Mouse (Mus musculus) hindbrain, embryonic 14.5 days (tissue): ENCODE results near the gene Cox6a1. TPM values are rescaled to one million over a fixed set of nuclear protein-coding genes. Genes with fewer than 3 reads are reported as not detected.
"Not testable (repeated sequence)": the region's sequence is repeated elsewhere in the genome, so short reads cannot be mapped to it uniquely, and the experiment has no call there.

ENCODE experiments used
- ATAC-seq: fragments of 200-750 bp; cut with Nextera tagmentation; 2 replicates; pipeline ENCODE4 v1.8.0; 2017; ENCODE audit warnings: moderate number of reproducible peaks, mild to moderate bottlenecking, moderate TSS enrichment, moderate library complexity; ENCODE audit not compliant: low FRiP score
- DNase-seq: peaks from one replicate; pipeline ENCODE4 v3.0.0-alpha.2; 2015; ENCODE audit warnings: low spot score
- H3K27ac ChIP-seq: fragments of 300-500 bp; sonication (generic); 2 replicates; pipeline ENCODE4 v1.5.1; 2014; ENCODE audit warnings: mild to moderate bottlenecking, moderate library complexity
- H3K27me3 ChIP-seq: fragments of 300-500 bp; sonication (generic); 2 replicates; pipeline ENCODE4 v1.6.1; 2014; ENCODE audit warnings: mild to moderate bottlenecking, low read length, mixed read lengths; ENCODE audit not compliant: control insufficient read depth, insufficient read depth
- H3K36me3 ChIP-seq: fragments of 300-500 bp; sonication (generic); replicated peaks from 2 replicates; pipeline ENCODE4 v1.6.1; 2014; ENCODE audit not compliant: control insufficient read depth, insufficient read depth
- H3K4me1 ChIP-seq: fragments of 300-500 bp; sonication (generic); replicated peaks from 2 replicates; pipeline ENCODE4 v1.6.1; 2014; ENCODE audit warnings: antibody characterized with exemption, low read length, mixed read lengths; ENCODE audit not compliant: control insufficient read depth, insufficient read depth
- H3K4me2 ChIP-seq: fragments of 300-500 bp; sonication (generic); replicated peaks from 2 replicates; pipeline ENCODE4 v1.6.1; 2014; ENCODE audit warnings: mild to moderate bottlenecking, moderate library complexity
- H3K4me3 ChIP-seq: fragments of 300-500 bp; sonication (generic); replicated peaks from 2 replicates; pipeline ENCODE4 v1.5.1; 2014; ENCODE audit warnings: mild to moderate bottlenecking, low read length
- H3K9ac ChIP-seq: fragments of 300-500 bp; sonication (generic); 2 replicates; pipeline ENCODE4 v1.6.1; 2014
- H3K9me3 ChIP-seq: fragments of 300-500 bp; sonication (generic); 2 replicates; pipeline ENCODE4 v1.6.1; 2016; ENCODE audit warnings: low read length; ENCODE audit not compliant: control insufficient read depth
- WGBS: fragments of 180-500 bp; shearing (Covaris S2); extraction: QIAGEN DNeasy Blood & Tissue Kit; methylation state at CpG from one replicate; pipeline ENCODE4 v1.1.7; 2014; 5-methylcytosine and 5-hydroxymethylcytosine counted together
- polyA plus RNA-seq: library from polyadenylated mRNA; unstranded; fragments of >200 nt; fragmentation: Nextera tagmentation; extraction: Ambion mirVana; gene quantifications from 2 replicates; pipeline ENCODE4 v1.2.1, GENCODE M21; 2014

The Cox6a1 gene
- polyA plus RNA-seq, 1 experiment from 2014 or later: 1,253 TPM

DNA sequence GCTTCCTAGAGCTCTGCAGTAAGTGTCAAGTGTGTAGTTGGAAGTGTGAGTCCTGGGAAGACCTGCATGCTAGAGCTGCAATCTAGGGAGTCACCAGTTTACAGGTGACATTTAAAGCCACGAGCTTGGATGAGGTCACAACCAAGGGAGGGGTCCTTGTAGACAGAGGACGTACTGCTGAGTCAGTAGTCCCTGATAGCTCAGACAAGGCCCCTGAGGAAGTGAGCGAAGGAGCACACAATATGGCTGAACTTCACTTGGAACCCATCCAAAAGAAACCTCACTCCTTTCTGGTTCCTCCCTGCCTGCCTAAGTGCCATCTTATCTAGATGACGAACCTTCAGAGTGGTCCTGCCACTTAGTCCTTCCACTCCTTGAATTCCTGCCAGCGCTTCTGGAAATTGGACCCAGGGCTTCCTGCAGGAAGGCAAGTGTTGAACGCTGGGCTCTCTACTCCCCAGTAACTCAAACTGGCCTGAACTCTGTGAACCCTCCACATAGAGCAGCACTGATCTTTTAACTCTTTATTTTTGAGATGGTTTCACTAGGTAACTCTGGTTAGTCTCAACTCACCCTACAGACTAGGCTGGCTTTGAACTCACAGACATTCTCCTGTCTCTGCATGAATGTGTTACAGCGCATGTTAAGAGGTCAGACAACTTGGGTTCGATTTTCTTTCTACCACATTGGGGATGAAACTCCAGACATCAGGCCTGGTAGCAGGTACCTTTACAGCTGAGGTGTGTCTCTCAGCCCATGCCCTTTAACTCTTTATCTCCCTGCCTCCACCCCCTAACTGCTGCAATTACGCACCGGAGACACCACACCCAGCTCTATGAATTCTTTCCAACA, 35.7 kb downstream of the Cox6a1 start:
- Histone ChIP-seq H3K4me2 (no peak overlapping the region), H3K9me3 (no peaks in the 10 kb centered on the region), H3K9ac (no peak overlapping the region), H3K27me3 (no peaks in the 10 kb centered on the region), H3K4me1 (peaks cover 17% of the 10 kb centered on the region), H3K27ac (no peak overlapping the region), H3K36me3 (no peaks in the 10 kb centered on the region; the same call in 1 of the 2 replicates), H3K4me3 (no peak overlapping the region)
- WGBS: 80% methylated on average over 10 of the region's 10 CpGs
- ATAC-seq (no peak), DNase-seq (no peak)

- DNase-seq (no peak), ATAC-seq (no peak)
- 90% methylated on average over 4 of the region's 4 CpGs for WGBS
- Histone ChIP-seq H3K27ac (no peak overlapping the region), H3K4me1 (peaks cover 10% of the 10 kb centered on the region), H3K4me2 (no peak overlapping the region), H3K27me3 (no peaks in the 10 kb centered on the region), H3K36me3 (no peaks in the 10 kb centered on the region; the same call in 1 of the 2 replicates), H3K4me3 (no peak overlapping the region), H3K9ac (no peak overlapping the region), H3K9me3 (no peaks in the 10 kb centered on the region)
Measured at GRCm38 (mm10) chr5:115312354-115312753, 36.4 kb downstream of the Cox6a1 start.

- ATAC-seq, H3K27me3 ChIP-seq, H3K9me3 ChIP-seq, H3K27ac ChIP-seq, DNase-seq: not testable (repeated sequence)
- Histone ChIP-seq H3K4me3 (peak overlapping the region; percentile 76), H3K4me2 (peak overlapping the region; percentile 72), H3K36me3 (peaks cover 20% of the 10 kb centered on the region), H3K4me1 (peaks cover 19% of the 10 kb centered on the region), H3K9ac (peak overlapping the region; percentile 54; the same call in 1 of the 2 replicates)
- 76% methylated on average over 3 of the region's 7 CpGs for WGBS
Measured at GRCm38 (mm10) chr5:115302190-115302589, 46.6 kb downstream of the Cox6a1 start.

DNA sequence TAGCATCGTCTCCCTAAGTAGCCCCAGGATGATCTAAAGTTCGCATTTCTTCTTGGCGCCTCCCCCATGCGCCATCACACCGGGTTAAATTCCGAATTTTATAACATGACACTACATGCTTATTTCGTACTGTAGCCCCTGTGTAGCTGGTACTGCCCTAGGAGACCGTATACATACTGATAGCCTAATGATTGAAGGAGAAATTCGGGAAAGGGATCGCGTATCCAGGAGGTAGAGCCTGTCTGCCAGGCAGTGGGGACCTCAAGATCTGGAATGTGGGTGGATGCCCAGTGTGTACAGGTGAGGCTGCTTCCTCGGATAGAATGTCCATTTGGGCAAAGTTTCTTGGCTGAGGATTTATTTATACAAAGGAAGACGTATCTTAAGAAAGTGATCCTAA, 47.2 kb downstream of the Cox6a1 start:
- ATAC-seq (no peak), DNase-seq (no peak)
- Histone ChIP-seq H3K4me1 (peaks cover 19% of the 10 kb centered on the region), H3K9me3 (no peaks in the 10 kb centered on the region), H3K27me3 (no peaks in the 10 kb centered on the region), H3K9ac (peak overlapping the region; percentile 54), H3K4me2 (peak overlapping the region; percentile 72), H3K36me3 (peaks cover 26% of the 10 kb centered on the region), H3K27ac (peak overlapping the region; percentile 60; the same call in 1 of the 2 replicates), H3K4me3 (peak overlapping the region; percentile 76)
- WGBS: 33% methylated on average over 13 of the region's 13 CpGs

- H3K9ac ChIP-seq: peak within 1 kb of the TSS; percentile 85
- peak within 1 kb of the TSS; percentile 90 for H3K27ac ChIP-seq
- H3K36me3 ChIP-seq: peaks cover 32% of the 10 kb centered on the region
- peak within 1 kb of the TSS; percentile 76 for H3K4me3 ChIP-seq
- peak; percentile 97 for ATAC-seq
- WGBS: under 1% methylated on average over 58 of the region's 66 CpGs
- no peaks in the 10 kb centered on the region for H3K27me3 ChIP-seq
- peak within 1 kb of the TSS; percentile 72 for H3K4me2 ChIP-seq
- peaks cover 19% of the 10 kb centered on the region for H3K4me1 ChIP-seq
- DNase-seq: peak; percentile 100
- H3K9me3 ChIP-seq: no peaks in the 10 kb centered on the region
Measured at GRCm38 (mm10) chr5:115300792-115301614, 47.8 kb downstream of the Cox6a1 start, which contains the start of gene Dynll1. TSS of gene Dynll1 (minus strand) at chr5:115300999.

DNA sequence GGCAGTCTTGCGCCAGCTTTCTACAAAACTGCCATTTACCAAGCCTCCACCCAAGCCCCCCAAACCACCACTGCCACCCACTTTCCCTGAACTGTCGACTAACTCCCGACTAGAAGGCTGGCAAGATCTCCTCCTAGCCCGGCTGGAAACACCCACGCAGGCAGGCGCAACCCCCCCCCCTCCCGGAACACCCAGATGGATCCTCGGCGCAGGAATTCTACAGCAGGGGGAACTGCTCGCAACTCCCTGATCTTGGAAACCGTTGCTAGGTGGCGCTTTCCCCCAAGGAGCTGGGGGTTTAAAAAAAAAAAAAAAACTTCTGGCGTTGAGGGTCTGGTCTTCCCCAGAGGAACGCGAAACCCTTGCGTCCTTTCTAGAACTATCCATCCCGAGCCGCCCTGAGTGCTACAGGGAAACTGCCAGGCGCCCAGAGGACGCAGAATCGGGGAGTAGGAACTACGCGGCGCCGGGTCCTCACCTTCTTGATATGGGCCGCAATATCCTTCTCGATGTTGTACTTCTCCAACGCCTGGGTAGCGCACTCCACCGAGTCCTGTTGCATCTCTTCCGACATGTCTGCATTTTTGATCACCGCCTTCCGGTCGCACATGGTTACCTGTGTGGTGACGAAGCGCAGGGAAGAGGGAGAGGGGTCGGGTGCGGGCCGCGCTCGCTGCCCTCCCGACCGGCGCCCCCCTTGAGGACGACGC, 48.6 kb downstream of the Cox6a1 start:
- DNase-seq (peak; percentile 73), ATAC-seq (peak; percentile 1; the same call in 1 of the 2 replicates)
- H3K36me3 ChIP-seq: peaks cover 40% of the 10 kb centered on the region
- peak overlapping the region; percentile 72 for H3K4me2 ChIP-seq
- no peaks in the 10 kb centered on the region for H3K9me3 ChIP-seq
- H3K27ac ChIP-seq: peak overlapping the region; percentile 90
- under 1% methylated on average over 46 of the region's 46 CpGs for WGBS
- no peaks in the 10 kb centered on the region for H3K27me3 ChIP-seq
- peak overlapping the region; percentile 85 for H3K9ac ChIP-seq
- peaks cover 19% of the 10 kb centered on the region for H3K4me1 ChIP-seq
- H3K4me3 ChIP-seq: peak overlapping the region; percentile 76

- Histone ChIP-seq H3K36me3 (peaks cover 61% of the 10 kb centered on the region), H3K4me2 (no peak overlapping the region), H3K4me3 (no peak overlapping the region), H3K9me3 (no peaks in the 10 kb centered on the region), H3K9ac (no peak overlapping the region), H3K27ac (no peak overlapping the region), H3K27me3 (no peaks in the 10 kb centered on the region), H3K4me1 (peaks cover 12% of the 10 kb centered on the region)
- ATAC-seq: no peak
- 89% methylated on average over 10 of the region's 10 CpGs for WGBS
- DNase-seq: no peak
Measured at GRCm38 (mm10) chr5:115296347-115296746, 52.4 kb downstream of the Cox6a1 start.
